Mouse (Mus musculus): ENCODE results near the gene Myod1. TPM values are rescaled to one million over a fixed set of nuclear protein-coding genes. Genes with fewer than 3 reads are reported as not detected.

The Myod1 gene
- polyA plus RNA-seq, 2 experiments from 2014 or later, result not detected

GRCm38 (mm10) chr7:46393116-46393515 is 16.8 kb downstream of the Myod1 start:
- ATAC-seq, result no peak

GRCm38 (mm10) chr7:46393718-46394511 is 17.6 kb downstream of the Myod1 start:
- no peak for ATAC-seq

- ATAC-seq, result no peak
Measured at GRCm38 (mm10) chr7:46394933-46395332, 18.7 kb downstream of the Myod1 start.

- no peak for ATAC-seq
Measured at GRCm38 (mm10) chr7:46395571-46395970, 19.3 kb downstream of the Myod1 start.

- ATAC-seq, result peak; percentile 19
Measured at GRCm38 (mm10) chr7:46396231-46396927, 20.1 kb downstream of the Myod1 start, which contains the start of gene Kcnc1. Gene Kcnc1 (plus strand): TSS chr7:46396497.

GRCm38 (mm10) chr7:46396928-46397731 is 20.9 kb downstream of the Myod1 start:
- no peak for ATAC-seq

- no peak for ATAC-seq
Measured at GRCm38 (mm10) chr7:46397732-46398333, 21.6 kb downstream of the Myod1 start.

- ATAC-seq, result no peak
Measured at GRCm38 (mm10) chr7:46398612-46399011, 22.3 kb downstream of the Myod1 start.

GRCm38 (mm10) chr7:46399676-46400075 is 23.4 kb downstream of the Myod1 start:
- no peak for ATAC-seq

- ATAC-seq, result no peak
Measured at GRCm38 (mm10) chr7:46400346-46400745, 24.1 kb downstream of the Myod1 start.

- ATAC-seq, result no peak
Measured at GRCm38 (mm10) chr7:46401371-46402180, 25.3 kb downstream of the Myod1 start.

- no peak for ATAC-seq
Measured at GRCm38 (mm10) chr7:46403616-46404485, 27.6 kb downstream of the Myod1 start.

- no peak for ATAC-seq
Measured at GRCm38 (mm10) chr7:46404756-46405155, 28.5 kb downstream of the Myod1 start.

GRCm38 (mm10) chr7:46408606-46409005 is 32.3 kb downstream of the Myod1 start:
- ATAC-seq, result no peak

- no peak for ATAC-seq
Measured at GRCm38 (mm10) chr7:46409204-46409789, 33.0 kb downstream of the Myod1 start.

GRCm38 (mm10) chr7:46410727-46411126 is 34.5 kb downstream of the Myod1 start:
- no peak for ATAC-seq

GRCm38 (mm10) chr7:46412823-46413222 is 36.5 kb downstream of the Myod1 start:
- no peak for ATAC-seq

- ATAC-seq, result no peak
Measured at GRCm38 (mm10) chr7:46413959-46414725, 37.9 kb downstream of the Myod1 start.

- ATAC-seq, result no peak
Measured at GRCm38 (mm10) chr7:46415818-46416425, 39.6 kb downstream of the Myod1 start.

All from activated CD4-positive, CD25-positive, alpha-beta regulatory T cell, adult 4 months (primary cell).